Mouse (Mus musculus) embryonic facial prominence, embryonic 11.5 days (tissue): ENCODE data around the gene Cmip. TPM values are rescaled to one million over a fixed set of nuclear protein-coding genes. Genes with fewer than 3 reads are reported as not detected.

Source experiments
- ATAC-seq: fragments of 200-750 bp; cut with Nextera tagmentation; replicated peaks from 2 replicates; pipeline ENCODE4 v1.8.0; 2017; ENCODE audit warnings: low read depth; ENCODE audit not compliant: insufficient number of reproducible peaks, low FRiP score, low TSS enrichment
- DNase-seq: peaks from one replicate; pipeline ENCODE4 v3.0.0-alpha.2; 2015; ENCODE audit warnings: low spot score
- H3K27ac ChIP-seq: fragments of 300-500 bp; sonication (generic); replicated peaks from 2 replicates; pipeline ENCODE4 v1.5.1; 2014; ENCODE audit warnings: mild to moderate bottlenecking, low read depth, low read length, control low read depth
- H3K27me3 ChIP-seq: fragments of 300-500 bp; sonication (generic); 2 replicates; pipeline ENCODE4 v1.6.1; 2014; ENCODE audit warnings: mild to moderate bottlenecking, low read length, moderate library complexity, mixed read lengths; ENCODE audit not compliant: control insufficient read depth, insufficient read depth
- H3K36me3 ChIP-seq: fragments of 300-500 bp; sonication (generic); replicated peaks from 2 replicates; pipeline ENCODE4 v1.6.1; 2014; ENCODE audit warnings: low read depth, mild to moderate bottlenecking, low read length, moderate library complexity, mixed read lengths; ENCODE audit not compliant: control insufficient read depth, insufficient read depth
- H3K4me1 ChIP-seq: fragments of 300-500 bp; sonication (generic); 2 replicates; pipeline ENCODE4 v1.6.1; 2014; ENCODE audit warnings: low read length, mixed read lengths; ENCODE audit not compliant: control insufficient read depth, insufficient read depth
- H3K4me2 ChIP-seq: fragments of 300-500 bp; sonication (generic); 2 replicates; pipeline ENCODE4 v1.6.1; 2014; ENCODE audit warnings: low read depth, mild to moderate bottlenecking, control low read depth, low read length, moderate library complexity
- H3K4me3 ChIP-seq: fragments of 300-500 bp; sonication (generic); 2 replicates; pipeline ENCODE4 v1.5.1; 2014; ENCODE audit warnings: low read depth, low read length, control low read depth
- H3K9ac ChIP-seq: fragments of 300-500 bp; sonication (generic); replicated peaks from 2 replicates; pipeline ENCODE4 v1.6.1; 2014; ENCODE audit warnings: mild to moderate bottlenecking, control low read depth, low read length
- H3K9me3 ChIP-seq: fragments of 300-500 bp; sonication (generic); replicated peaks from 2 replicates; pipeline ENCODE4 v1.6.1; 2016; ENCODE audit warnings: mild to moderate bottlenecking, low read length, inconsistent platforms, mixed read lengths; ENCODE audit not compliant: control insufficient read depth
- WGBS: fragments of 180-500 bp; shearing (Covaris S2); extraction: QIAGEN DNeasy Blood & Tissue Kit; methylation state at CpG from one replicate; pipeline ENCODE4 v1.1.7; 2014; 5-methylcytosine and 5-hydroxymethylcytosine counted together
- polyA plus RNA-seq: library from polyadenylated mRNA; unstranded; fragments of >200 nt; fragmentation: Nextera tagmentation; extraction: Ambion mirVana; gene quantifications from 2 replicates; pipeline ENCODE4 v1.2.1, GENCODE M21; 2014

The Cmip gene
- polyA plus RNA-seq, 1 experiment from 2014 or later, result 20.4 TPM

GRCm38 (mm10) chr8:117233199-117233598 lies 23.7 kb upstream of the Cmip start:
- WGBS, result 83% methylated on average over 7 of the region's 7 CpGs
- Histone ChIP-seq H3K9ac (no peak overlapping the region), H3K4me2 (no peak overlapping the region), H3K4me1 (no peaks in the 10 kb centered on the region), H3K36me3 (no peaks in the 10 kb centered on the region), H3K27ac (no peak overlapping the region), H3K27me3 (no peaks in the 10 kb centered on the region), H3K4me3 (no peak overlapping the region), H3K9me3 (no peaks in the 10 kb centered on the region)
- DNase-seq, result no peak
- ATAC-seq, result no peak

GRCm38 (mm10) chr8:117236531-117236930 lies 20.3 kb upstream of the Cmip start:
- DNase-seq (no peak), ATAC-seq (no peak)
- H3K4me3 ChIP-seq, result no peak overlapping the region
- H3K27ac ChIP-seq, result no peak overlapping the region
- H3K9me3 ChIP-seq, result no peaks in the 10 kb centered on the region
- no peaks in the 10 kb centered on the region for H3K27me3 ChIP-seq
- H3K9ac ChIP-seq, result no peak overlapping the region
- WGBS, result 92% methylated on average over 4 of the region's 4 CpGs
- no peaks in the 10 kb centered on the region for H3K4me1 ChIP-seq
- H3K36me3 ChIP-seq, result no peaks in the 10 kb centered on the region
- H3K4me2 ChIP-seq, result no peak overlapping the region

- no peaks in the 10 kb centered on the region for H3K36me3 ChIP-seq
- no peak overlapping the region for H3K4me2 ChIP-seq
- 88% methylated on average over 5 of the region's 5 CpGs for WGBS
- H3K27me3 ChIP-seq, result no peaks in the 10 kb centered on the region
- ATAC-seq, result no peak
- H3K4me3 ChIP-seq, result no peak overlapping the region
- no peaks in the 10 kb centered on the region for H3K9me3 ChIP-seq
- H3K4me1 ChIP-seq, result no peaks in the 10 kb centered on the region
- H3K9ac ChIP-seq, result no peak overlapping the region
- no peak overlapping the region for H3K27ac ChIP-seq
- no peak for DNase-seq
These were observed 16.5 kb upstream of the Cmip start for GRCm38 (mm10) chr8:117240326-117240725.

GRCm38 (mm10) chr8:117240841-117241494 lies 15.9 kb upstream of the Cmip start:
- DNase-seq (no peak), ATAC-seq (no peak)
- H3K4me1 ChIP-seq, result no peaks in the 10 kb centered on the region
- no peaks in the 10 kb centered on the region for H3K9me3 ChIP-seq
- no peak overlapping the region for H3K27ac ChIP-seq
- H3K4me3 ChIP-seq, result no peak overlapping the region
- no peak overlapping the region for H3K9ac ChIP-seq
- H3K36me3 ChIP-seq, result no peaks in the 10 kb centered on the region
- H3K4me2 ChIP-seq, result no peak overlapping the region
- WGBS, result 82% methylated on average over 5 of the region's 5 CpGs
- no peaks in the 10 kb centered on the region for H3K27me3 ChIP-seq

GRCm38 (mm10) chr8:117241848-117242247 lies 15.0 kb upstream of the Cmip start:
- Histone ChIP-seq H3K9ac (no peak overlapping the region), H3K27me3 (no peaks in the 10 kb centered on the region), H3K4me3 (no peak overlapping the region), H3K27ac (no peak overlapping the region), H3K36me3 (no peaks in the 10 kb centered on the region), H3K9me3 (no peaks in the 10 kb centered on the region), H3K4me1 (no peaks in the 10 kb centered on the region), H3K4me2 (no peak overlapping the region)
- 35% methylated on average over 3 of the region's 3 CpGs for WGBS
- no peak for ATAC-seq
- DNase-seq, result no peak

- no peak overlapping the region for H3K4me3 ChIP-seq
- no peaks in the 10 kb centered on the region for H3K9me3 ChIP-seq
- H3K36me3 ChIP-seq, result no peaks in the 10 kb centered on the region
- H3K4me2 ChIP-seq, result no peak overlapping the region
- DNase-seq (no peak), ATAC-seq (no peak)
- 75% methylated on average over 6 of the region's 6 CpGs for WGBS
- no peak overlapping the region for H3K9ac ChIP-seq
- H3K4me1 ChIP-seq, result no peaks in the 10 kb centered on the region
- H3K27ac ChIP-seq, result no peak overlapping the region
- no peaks in the 10 kb centered on the region for H3K27me3 ChIP-seq
These were observed 14.6 kb upstream of the Cmip start for GRCm38 (mm10) chr8:117242286-117242685.

GRCm38 (mm10) chr8:117244601-117245000 lies 12.3 kb upstream of the Cmip start:
- no peak overlapping the region for H3K4me3 ChIP-seq
- ATAC-seq (no peak), DNase-seq (no peak)
- no peak overlapping the region for H3K4me2 ChIP-seq
- WGBS, result 46% methylated on average over 6 of the region's 6 CpGs
- no peaks in the 10 kb centered on the region for H3K9me3 ChIP-seq
- H3K9ac ChIP-seq, result no peak overlapping the region
- no peaks in the 10 kb centered on the region for H3K4me1 ChIP-seq
- H3K27ac ChIP-seq, result no peak overlapping the region
- no peaks in the 10 kb centered on the region for H3K27me3 ChIP-seq
- no peaks in the 10 kb centered on the region for H3K36me3 ChIP-seq

- no peak for DNase-seq
- no peak overlapping the region for H3K27ac ChIP-seq
- 86% methylated on average over 11 of the region's 11 CpGs for WGBS
These were observed 8.5 kb upstream of the Cmip start for GRCm38 (mm10) chr8:117248341-117248740.

More at GRCm38 (mm10) chr8:117248341-117248740, 8.5 kb upstream of the Cmip start:
- Histone ChIP-seq H3K9ac (no peak overlapping the region), H3K4me3 (no peak overlapping the region), H3K4me2 (no peak overlapping the region), H3K27me3 (no peaks in the 10 kb centered on the region), H3K9me3 (no peaks in the 10 kb centered on the region), H3K36me3 (no peaks in the 10 kb centered on the region), H3K4me1 (no peaks in the 10 kb centered on the region)
- ATAC-seq, result no peak
